8 mouse cellular contexts compared by ENCODE assay signal in the genomic region with DNA sequence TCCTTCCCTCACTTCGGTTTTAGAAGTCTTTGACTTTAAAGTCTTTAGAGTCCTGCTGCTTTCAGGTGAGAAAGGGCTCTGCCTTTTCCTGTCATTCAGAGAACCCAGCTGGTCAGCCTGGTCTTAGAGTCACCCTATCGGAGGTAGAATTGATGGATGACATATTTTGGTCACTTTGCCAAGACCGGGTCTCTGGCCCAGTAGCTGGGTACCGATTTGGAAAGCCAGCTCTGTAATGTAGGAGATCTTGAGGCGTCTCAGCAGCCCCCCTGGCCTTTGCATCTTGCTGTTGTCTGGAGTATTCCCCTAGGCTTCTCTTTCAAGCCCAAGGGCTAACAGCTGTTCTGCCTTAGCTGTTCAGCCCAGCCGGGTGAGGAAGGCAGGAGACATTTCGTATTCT. TPM values are rescaled to one million over a fixed set of nuclear protein-coding genes. Genes with fewer than 3 reads are reported as not detected.
DNase-seq lines count a peak whose midpoint lies in the region; ATAC-seq and TF ChIP-seq lines count a peak whose summit lies in the region.

No protein-coding gene starts in this region.

- peak overlapping the region; percentile 74 for H3K27ac ChIP-seq in lung, postnatal 0 days (ENCODE audit: low read length)
- peak overlapping the region; percentile 64; the same call in 1 of the 2 replicates for H3K27ac ChIP-seq in hindbrain, postnatal 0 days
- H3K27ac ChIP-seq in midbrain, embryonic 11.5 days (ENCODE audit: low read depth, low read length), result no peak overlapping the region

- no peak for TF ChIP-seq CTCF in lung, postnatal 0 days (IDR thresholded peaks at IDR 0.05)
- TF ChIP-seq CTCF in hindbrain, postnatal 0 days (IDR thresholded peaks at IDR 0.05; ENCODE audit: low read depth), result no peak

- no peak for TF ChIP-seq EP300 in lung, postnatal 0 days (IDR thresholded peaks at IDR 0.05)

- H3K4me1 ChIP-seq in lung, postnatal 0 days (ENCODE audit: insufficient read depth, low read depth, low read length), result peaks cover 17% of the 10 kb centered on the region
- peaks cover 13% of the 10 kb centered on the region for H3K4me1 ChIP-seq in hindbrain, postnatal 0 days (ENCODE audit: insufficient read depth, low read length)
- peaks cover 13% of the 10 kb centered on the region for H3K4me1 ChIP-seq in midbrain, embryonic 11.5 days (ENCODE audit: control insufficient read depth, insufficient read depth, low read length)

- peak overlapping the region; percentile 89 for H3K4me2 ChIP-seq in lung, postnatal 0 days (replicated peaks; ENCODE audit: low read depth, low read length)
- peak overlapping the region; percentile 96 for H3K4me2 ChIP-seq in hindbrain, postnatal 0 days (ENCODE audit: low read depth, low read length)
- peak overlapping the region; percentile 76 for H3K4me2 ChIP-seq in midbrain, embryonic 11.5 days

- peak overlapping the region; percentile 46 for H3K4me3 ChIP-seq in lung, postnatal 0 days (ENCODE audit: low read depth, low read length)
- peak overlapping the region; percentile 50 for H3K4me3 ChIP-seq in hindbrain, postnatal 0 days (ENCODE audit: low read length)
- no peak overlapping the region for H3K4me3 ChIP-seq in midbrain, embryonic 11.5 days (ENCODE audit: low read depth, low read length)

- no peaks in the 10 kb centered on the region for H3K36me3 ChIP-seq in lung, postnatal 0 days (ENCODE audit: insufficient read depth, low read length)
- no peaks in the 10 kb centered on the region for H3K36me3 ChIP-seq in hindbrain, postnatal 0 days (ENCODE audit: insufficient read depth, low read length)
- H3K36me3 ChIP-seq in midbrain, embryonic 11.5 days (ENCODE audit: control insufficient read depth, insufficient read depth, low read length), result no peaks in the 10 kb centered on the region

- ATAC-seq in lung, postnatal 0 days, result no peak
- no peak for ATAC-seq in hindbrain, postnatal 0 days
- ATAC-seq in midbrain, embryonic 11.5 days (ENCODE audit: low FRiP score), result 0 out of 2 replicates have a peak, but pooled peaks have one; percentile 15
- no peak for ATAC-seq in activated CD4-positive, CD25-positive, alpha-beta regulatory T cell, adult 4 months
- no peak for ATAC-seq in megakaryocyte progenitor cell, adult 5-6 weeks (replicated peaks; ENCODE audit: poor library complexity)

- H3K27me3 ChIP-seq in lung, postnatal 0 days (replicated peaks; ENCODE audit: insufficient read depth, low read length), result no peaks in the 10 kb centered on the region
- no peaks in the 10 kb centered on the region for H3K27me3 ChIP-seq in hindbrain, postnatal 0 days (ENCODE audit: insufficient read depth, low read length)
- peaks cover 3% of the 10 kb centered on the region for H3K27me3 ChIP-seq in midbrain, embryonic 11.5 days (ENCODE audit: control insufficient read depth, insufficient read depth, low read length)

- H3K9me3 ChIP-seq in lung, postnatal 0 days (ENCODE audit: low read length), result no peaks in the 10 kb centered on the region
- H3K9me3 ChIP-seq in hindbrain, postnatal 0 days (ENCODE audit: low read length), result no peaks in the 10 kb centered on the region
- no peaks in the 10 kb centered on the region for H3K9me3 ChIP-seq in midbrain, embryonic 11.5 days (ENCODE audit: control insufficient read depth, low read length)

- 7% methylated on average over 7 of the region's 7 CpGs for WGBS in lung, postnatal 0 days
- WGBS in hindbrain, postnatal 0 days, result 10% methylated on average over 7 of the region's 7 CpGs
- WGBS in midbrain, embryonic 11.5 days, result 17% methylated on average over 7 of the region's 7 CpGs

- no peak for DNase-seq in lung, postnatal 0 days (ENCODE audit: low spot score)
- no peak for DNase-seq in lung, adult 18-20 months
- DNase-seq in embryo, embryonic 11 days, result peak; percentile 48
- DNase-seq in hindbrain, postnatal 0 days (ENCODE audit: low spot score), result peak; percentile 25
- no peak for DNase-seq in midbrain, embryonic 11.5 days (ENCODE audit: low spot score, missing footprints)
- DNase-seq in layer of hippocampus, adult 8-10 months (ENCODE audit: low spot score in 2 of 2), result no peak

- peak overlapping the region; percentile 51; the same call in 1 of the 2 replicates for H3K9ac ChIP-seq in lung, postnatal 0 days (replicated peaks; ENCODE audit: low read depth)
- H3K9ac ChIP-seq in hindbrain, postnatal 0 days (replicated peaks; ENCODE audit: low read length), result peak overlapping the region; percentile 70
- H3K9ac ChIP-seq in midbrain, embryonic 11.5 days (ENCODE audit: low read length), result peak overlapping the region; percentile 61

RNA-seq across cellular contexts. Expression of a gene that starts 0.6 kb away (rescaled TPM):
- 41.6 and 48.7 TPM in 2 replicates for polyA plus RNA-seq in lung, postnatal 0 days (2015; fragmentation: Nextera tagmentation; extraction: Ambion mirVana)
- total RNA-seq in hindbrain, postnatal 0 days (2014; rRNA removed), result 3.6 and 5.3 TPM in 2 replicates
- 3.8 TPM in 2 replicates for polyA plus RNA-seq in hindbrain, postnatal 0 days (2015; fragmentation: Nextera tagmentation; extraction: Ambion mirVana)
- 0.52 and 0.55 TPM in 2 replicates for polyA plus RNA-seq in midbrain, embryonic 11.5 days (2014; fragmentation: Nextera tagmentation; extraction: Ambion mirVana)
- 10 to 100 TPM; 33.8 to 42.7 TPM for polyA plus RNA-seq in activated CD4-positive, CD25-positive, alpha-beta regulatory T cell, adult 4 months (2017; shearing (Covaris generic))
- total RNA-seq in layer of hippocampus, adult 8-10 months (2022), result 10 to 100 TPM; 17.1 to 18.2 (median 17.9) TPM
- total RNA-seq in megakaryocyte progenitor cell, adult 5-6 weeks (2015), result 63.5 and 65.1 TPM in 2 replicates
- total RNA-seq in megakaryocyte progenitor cell, adult 5-6 weeks (2017), result 161 and 179 TPM in 2 replicates

RNA-seq across cellular contexts. Expression of a gene that starts 5.0 kb away (rescaled TPM):
- 5.5 and 6.5 TPM in 2 replicates for polyA plus RNA-seq in lung, postnatal 0 days (2015; fragmentation: Nextera tagmentation; extraction: Ambion mirVana)
- 16.4 and 20.1 TPM in 2 replicates for total RNA-seq in hindbrain, postnatal 0 days (2014; rRNA removed)
- polyA plus RNA-seq in hindbrain, postnatal 0 days (2015; fragmentation: Nextera tagmentation; extraction: Ambion mirVana), result 8.9 and 9.0 TPM in 2 replicates
- polyA plus RNA-seq in midbrain, embryonic 11.5 days (2014; fragmentation: Nextera tagmentation; extraction: Ambion mirVana), result 18.3 and 19.0 TPM in 2 replicates
- polyA plus RNA-seq in activated CD4-positive, CD25-positive, alpha-beta regulatory T cell, adult 4 months (2017; shearing (Covaris generic)), result 10 to 100 TPM; 13.0 to 15.6 TPM
- total RNA-seq in layer of hippocampus, adult 8-10 months (2022), result 10 to 100 TPM; 15.5 to 19.3 (median 17.3) TPM
- total RNA-seq in megakaryocyte progenitor cell, adult 5-6 weeks (2015), result 35.3 and 47.1 TPM in 2 replicates
- total RNA-seq in megakaryocyte progenitor cell, adult 5-6 weeks (2017), result 7.4 and 7.8 TPM in 2 replicates

RNA-seq across cellular contexts. Expression of a gene that starts 56.4 kb away (rescaled TPM):
- 0.12 and 0.14 TPM in 2 replicates for polyA plus RNA-seq in lung, postnatal 0 days (2015; fragmentation: Nextera tagmentation; extraction: Ambion mirVana)
- not detected in 2 replicates for total RNA-seq in hindbrain, postnatal 0 days (2014; rRNA removed)
- 0.21 and 0.26 TPM in 2 replicates for polyA plus RNA-seq in hindbrain, postnatal 0 days (2015; fragmentation: Nextera tagmentation; extraction: Ambion mirVana)
- not detected in 2 replicates for polyA plus RNA-seq in midbrain, embryonic 11.5 days (2014; fragmentation: Nextera tagmentation; extraction: Ambion mirVana)
- under 1 TPM; 0.40 to 0.46 TPM for polyA plus RNA-seq in activated CD4-positive, CD25-positive, alpha-beta regulatory T cell, adult 4 months (2017; shearing (Covaris generic))
- 1 to 10 TPM; 3.0 to 5.4 (median 4.5) TPM for total RNA-seq in layer of hippocampus, adult 8-10 months (2022)
- total RNA-seq in megakaryocyte progenitor cell, adult 5-6 weeks (2015), result 0.44 and 0.78 TPM in 2 replicates
- total RNA-seq in megakaryocyte progenitor cell, adult 5-6 weeks (2017), result 0.20 and 0.92 TPM in 2 replicates

RNA-seq across cellular contexts. Expression of a gene that starts 57.1 kb away (rescaled TPM):
- not detected in 2 replicates for polyA plus RNA-seq in lung, postnatal 0 days (2015; fragmentation: Nextera tagmentation; extraction: Ambion mirVana)
- total RNA-seq in hindbrain, postnatal 0 days (2014; rRNA removed), result not detected in 2 replicates
- 0.18 TPM in 1 of 2 replicates, not detected in the other for polyA plus RNA-seq in hindbrain, postnatal 0 days (2015; fragmentation: Nextera tagmentation; extraction: Ambion mirVana)
- not detected in 2 replicates for polyA plus RNA-seq in midbrain, embryonic 11.5 days (2014; fragmentation: Nextera tagmentation; extraction: Ambion mirVana)
- polyA plus RNA-seq in activated CD4-positive, CD25-positive, alpha-beta regulatory T cell, adult 4 months (2017; shearing (Covaris generic)), result not detected
- total RNA-seq in layer of hippocampus, adult 8-10 months (2022), result 1 to 10 TPM; 1.0 to 4.3 (median 1.3) TPM
- not detected in 2 replicates for total RNA-seq in megakaryocyte progenitor cell, adult 5-6 weeks (2015)
- 0.37 TPM in 1 of 2 replicates, not detected in the other for total RNA-seq in megakaryocyte progenitor cell, adult 5-6 weeks (2017)

RNA-seq across cellular contexts. Expression of a gene that starts 60.0 kb away (rescaled TPM):
- 56.0 and 62.6 TPM in 2 replicates for polyA plus RNA-seq in lung, postnatal 0 days (2015; fragmentation: Nextera tagmentation; extraction: Ambion mirVana)
- 15.0 and 23.4 TPM in 2 replicates for total RNA-seq in hindbrain, postnatal 0 days (2014; rRNA removed)
- 42.7 and 45.3 TPM in 2 replicates for polyA plus RNA-seq in hindbrain, postnatal 0 days (2015; fragmentation: Nextera tagmentation; extraction: Ambion mirVana)
- polyA plus RNA-seq in midbrain, embryonic 11.5 days (2014; fragmentation: Nextera tagmentation; extraction: Ambion mirVana), result 24.9 and 26.9 TPM in 2 replicates
- 10 to 100 TPM; 72.5 to 77.4 TPM for polyA plus RNA-seq in activated CD4-positive, CD25-positive, alpha-beta regulatory T cell, adult 4 months (2017; shearing (Covaris generic))
- total RNA-seq in layer of hippocampus, adult 8-10 months (2022), result 100 to 1,000 TPM; 130 to 173 (median 150) TPM
- total RNA-seq in megakaryocyte progenitor cell, adult 5-6 weeks (2015), result 25.8 and 26.6 TPM in 2 replicates
- total RNA-seq in megakaryocyte progenitor cell, adult 5-6 weeks (2017), result 48.7 and 49.7 TPM in 2 replicates

Comparison
In these comparisons a context has a peak if more than half of its experiments do, and no peak if none do; other contexts are left out.
1. DNase-seq: peak in embryo, embryonic 11 days (single experiment) and hindbrain, postnatal 0 days (single experiment); none in lung, postnatal 0 days (single experiment), lung, adult 18-20 months (0 of 2), midbrain, embryonic 11.5 days (single experiment) and layer of hippocampus, adult 8-10 months (0 of 2).
2. Peak in every context shown above with its lines, with median percentiles within 50 percentile points of each other: H3K4me2 ChIP-seq and H3K9ac ChIP-seq.